20 mouse cellular contexts compared by ENCODE assay signal in the genomic region with DNA sequence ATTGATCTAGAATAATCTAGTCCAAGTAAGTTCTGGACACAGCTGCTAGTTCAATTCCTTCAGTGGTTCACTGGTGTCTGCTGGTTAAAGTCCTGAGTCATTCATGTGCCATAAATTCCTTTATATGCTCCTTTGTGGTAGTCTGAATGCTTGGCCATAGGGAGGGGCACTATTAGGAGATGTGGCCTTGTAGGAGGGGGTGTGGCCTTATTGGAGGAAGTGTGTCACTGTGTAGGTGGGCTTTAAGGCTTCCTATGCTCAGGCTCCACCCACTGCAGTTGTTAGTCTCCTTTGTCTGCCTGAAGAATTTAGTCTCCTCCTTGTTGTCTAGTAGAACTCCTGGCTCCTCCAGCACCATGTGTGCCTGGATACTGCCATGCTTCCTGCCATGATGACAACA.
DNase-seq lines count a peak whose midpoint lies in the region; ATAC-seq lines count a peak whose summit lies in the region.
"Had no signal": no experiment of that assay in that cellular context is flagged by ENCODE, and none has a peak within 500 bp of the region (broad histone marks: within the 10 kb centered on the region; RNA-seq: fewer than 3 reads in every experiment).

No protein-coding gene starts in this region.

- H3K4me2 ChIP-seq in intestine, embryonic 15.5 days (replicated peaks) = no peak overlapping the region
- H3K4me2 ChIP-seq in forebrain, embryonic 16.5 days (ENCODE audit: low read length) = no peak overlapping the region
- H3K4me2 ChIP-seq: forebrain, embryonic 12.5 days; heart, embryonic 11.5 days; limb, embryonic 13.5 days; lung, embryonic 14.5 days had no signal

- H3K9ac ChIP-seq in intestine, embryonic 15.5 days = no peak overlapping the region
- H3K9ac ChIP-seq in forebrain, embryonic 16.5 days (replicated peaks; ENCODE audit: low read depth, low read length) = no peak overlapping the region
- H3K9ac ChIP-seq: forebrain, embryonic 12.5 days; limb, embryonic 13.5 days; lung, embryonic 14.5 days had no signal

- H3K4me3 ChIP-seq in heart, embryonic 10.5 days = no peak overlapping the region
- H3K4me3 ChIP-seq in intestine, embryonic 15.5 days (replicated peaks) = no peak overlapping the region
- H3K4me3 ChIP-seq in forebrain, embryonic 16.5 days (replicated peaks; ENCODE audit: low read length) = no peak overlapping the region
- H3K4me3 ChIP-seq: forebrain, embryonic 12.5 days; limb, embryonic 13.5 days; midbrain, embryonic 10.5 days had no signal

- peaks cover 26% of the 10 kb centered on the region for H3K36me3 ChIP-seq in heart, embryonic 10.5 days
- no peaks in the 10 kb centered on the region for H3K36me3 ChIP-seq in intestine, embryonic 15.5 days
- H3K36me3 ChIP-seq in forebrain, embryonic 16.5 days (ENCODE audit: control insufficient read depth, insufficient read depth) = no peaks in the 10 kb centered on the region
- H3K36me3 ChIP-seq: forebrain, embryonic 12.5 days; midbrain, embryonic 10.5 days had no signal

- DNase-seq in heart, embryonic 10.5 days (ENCODE audit: low spot score) = peak; percentile 25
- no peak for DNase-seq in heart, postnatal 36 days
- peak; percentile 53 for DNase-seq in 416B (ENCODE audit: low read depth)
- DNase-seq in lung, adult 18-20 months = no peak
- DNase-seq: cerebellum, adult 11 months; cerebellum, postnatal 10 days; kidney, adult 9 months; kidney, postnatal 25 days; layer of hippocampus, adult 9-11 months; lung, embryonic 14.5 days; lung, postnatal 4 days; thymus, postnatal 14 days had no signal

- no peaks in the 10 kb centered on the region for H3K9me3 ChIP-seq in heart, embryonic 10.5 days
- no peaks in the 10 kb centered on the region for H3K9me3 ChIP-seq in intestine, embryonic 15.5 days
- H3K9me3 ChIP-seq in forebrain, embryonic 16.5 days (ENCODE audit: control insufficient read depth, low read length) = no peaks in the 10 kb centered on the region
- H3K9me3 ChIP-seq: forebrain, embryonic 12.5 days; limb, embryonic 13.5 days; midbrain, embryonic 10.5 days had no signal

- H3K27me3 ChIP-seq in heart, embryonic 10.5 days (ENCODE audit: insufficient read depth, poor library complexity, severe bottlenecking) = no peaks in the 10 kb centered on the region
- H3K27me3 ChIP-seq in intestine, embryonic 15.5 days (replicated peaks) = no peaks in the 10 kb centered on the region
- no peaks in the 10 kb centered on the region for H3K27me3 ChIP-seq in forebrain, embryonic 16.5 days (replicated peaks; ENCODE audit: control insufficient read depth, insufficient read depth, low read length)
- H3K27me3 ChIP-seq: forebrain, embryonic 12.5 days; limb, embryonic 13.5 days had no signal

- peaks cover 9% of the 10 kb centered on the region; the same call in 1 of the 2 replicates for H3K4me1 ChIP-seq in heart, embryonic 10.5 days
- H3K4me1 ChIP-seq in intestine, embryonic 15.5 days (replicated peaks) = no peaks in the 10 kb centered on the region
- no peaks in the 10 kb centered on the region for H3K4me1 ChIP-seq in forebrain, embryonic 16.5 days (replicated peaks; ENCODE audit: control insufficient read depth, insufficient read depth, low read length)
- H3K4me1 ChIP-seq: forebrain, embryonic 12.5 days; limb, embryonic 13.5 days; midbrain, embryonic 10.5 days had no signal

- peak; percentile 89 for ATAC-seq in intestine, embryonic 15.5 days
- ATAC-seq in megakaryocyte progenitor cell, adult 5-6 weeks (replicated peaks; ENCODE audit: poor library complexity) = peak; percentile 23; the same call in 1 of the 2 replicates
- ATAC-seq in forebrain, embryonic 16.5 days = no peak
- ATAC-seq: inflammation-experienced regulatory T-cells, adult 6 months had no signal

- intact Hi-C loops in heart, postnatal 36 days (cut with DNase I) = no loop called here

- H3K27ac ChIP-seq in heart, embryonic 10.5 days = no peak overlapping the region
- H3K27ac ChIP-seq in intestine, embryonic 15.5 days = no peak overlapping the region
- H3K27ac ChIP-seq in forebrain, embryonic 16.5 days (ENCODE audit: low read length) = no peak overlapping the region
- H3K27ac ChIP-seq: forebrain, embryonic 12.5 days; limb, embryonic 13.5 days; midbrain, embryonic 10.5 days had no signal

Comparison
In these comparisons a context has a peak if more than half of its experiments do, and no peak if none do; other contexts are left out.
1. DNase-seq: peak in heart, embryonic 10.5 days (single experiment) and 416B (single experiment); none in heart, postnatal 36 days (0 of 2) and lung, adult 18-20 months (0 of 2).